Mouse (Mus musculus): Measurements from ENCODE around the gene Zswim3.

GRCm38 (mm10) chr2:164823969-164824368 is 19.1 kb downstream of the Zswim3 start:
- no peak for TF ChIP-seq CTCF (conservative IDR thresholded peaks at IDR 0.05; ENCODE audit: insufficient read depth, insufficient read length, low read depth, low read length)
- no peak for TF ChIP-seq POLR2A (IDR thresholded peaks at IDR 0.05; ENCODE audit: low read depth, low read length)
